Mouse (Mus musculus) liver (tissue): ENCODE data around the gene Zranb1.

Experiments used
- DNase-seq: peaks from one replicate; pipeline ENCODE4 v3.0.0-alpha.2; 2020; ENCODE audit warnings: mixed read lengths

The Zranb1 gene

DNA sequence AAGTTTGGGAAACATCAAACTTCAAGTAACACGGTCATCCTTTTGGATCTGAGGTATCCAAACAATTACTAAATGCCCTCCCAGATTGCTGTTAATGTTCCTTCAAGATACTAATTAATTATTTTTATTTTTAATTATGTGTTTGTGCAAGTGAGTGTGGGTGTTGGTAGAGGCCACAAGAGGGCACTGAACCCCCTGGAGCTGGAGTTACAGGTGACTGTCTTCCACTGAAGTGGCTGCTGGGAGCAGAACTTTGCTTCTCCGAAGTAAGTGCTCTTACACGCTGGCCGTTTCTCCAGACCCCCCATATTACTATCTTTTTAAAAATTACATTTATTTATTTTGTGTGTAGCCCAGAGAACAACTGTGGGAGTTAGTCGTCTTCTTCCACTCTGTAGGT lies 887 bp upstream of the Zranb1 start:
- DNase-seq, result peak; percentile 27

- DNase-seq, result peak; percentile 54
These were observed 814 bp downstream of the Zranb1 start for GRCm38 (mm10) chr7:132931560-132932351.

GRCm38 (mm10) chr7:132933331-132933730 lies 2.4 kb downstream of the Zranb1 start:
- no peak for DNase-seq

DNA sequence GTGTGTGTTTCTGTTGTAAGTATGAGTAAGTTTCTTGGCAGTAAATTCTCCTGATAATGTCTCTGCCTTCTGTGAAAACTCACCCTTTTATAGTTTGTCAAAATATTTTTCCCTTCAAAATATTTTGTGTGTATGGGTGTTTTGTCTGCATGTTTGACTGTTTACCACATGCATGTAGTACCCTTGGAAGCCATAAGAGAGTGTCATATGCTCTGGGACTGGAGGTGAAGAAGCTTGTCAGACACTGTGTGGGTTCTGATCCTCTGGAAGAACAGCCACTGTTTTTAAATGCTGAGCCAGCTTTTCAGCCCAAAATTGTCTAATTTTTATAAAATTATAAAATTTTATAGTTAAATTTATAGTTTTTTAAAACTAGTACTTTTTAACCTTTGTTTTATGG lies 3.8 kb downstream of the Zranb1 start:
- DNase-seq, result no peak

DNA sequence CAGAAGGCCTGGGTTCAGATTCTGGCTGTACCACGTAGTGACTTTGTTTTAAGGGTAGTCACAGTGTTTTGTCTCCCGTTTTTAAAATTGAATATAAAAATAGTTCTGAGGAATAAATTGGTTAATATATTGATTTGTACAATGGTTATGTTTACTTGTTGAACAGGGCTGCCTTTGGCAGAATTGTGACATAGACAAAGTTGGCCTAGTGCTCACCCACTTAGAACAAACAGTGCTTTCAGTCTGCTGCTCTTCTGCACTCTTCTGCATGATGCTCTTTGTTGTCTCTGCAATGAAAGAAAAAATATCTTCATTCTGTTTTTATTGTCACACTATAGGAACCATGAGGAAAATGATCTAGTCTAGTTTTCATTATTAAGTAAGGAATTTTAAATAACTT lies 8.2 kb downstream of the Zranb1 start:
- no peak for DNase-seq

- DNase-seq, result no peak
These were observed 9.6 kb downstream of the Zranb1 start for GRCm38 (mm10) chr7:132940569-132940968.

DNA sequence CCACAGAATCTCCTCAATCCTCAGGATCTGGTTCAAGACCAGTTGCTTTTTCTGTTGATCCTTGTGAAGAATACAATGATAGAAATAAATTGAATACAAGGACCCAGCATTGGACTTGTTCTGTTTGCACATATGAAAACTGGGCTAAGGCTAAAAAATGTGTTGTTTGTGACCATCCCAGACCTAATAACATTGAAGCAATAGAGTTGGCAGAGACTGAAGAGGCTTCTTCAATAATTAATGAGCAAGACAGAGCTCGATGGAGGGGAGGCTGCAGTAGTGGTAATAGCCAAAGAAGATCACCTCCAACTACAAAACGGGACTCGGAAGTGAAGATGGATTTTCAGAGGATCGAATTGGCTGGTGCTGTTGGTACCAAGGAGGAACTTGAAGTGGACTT lies 19.0 kb downstream of the Zranb1 start:
- DNase-seq, result no peak

GRCm38 (mm10) chr7:132950613-132951012 lies 19.7 kb downstream of the Zranb1 start:
- no peak for DNase-seq

DNA sequence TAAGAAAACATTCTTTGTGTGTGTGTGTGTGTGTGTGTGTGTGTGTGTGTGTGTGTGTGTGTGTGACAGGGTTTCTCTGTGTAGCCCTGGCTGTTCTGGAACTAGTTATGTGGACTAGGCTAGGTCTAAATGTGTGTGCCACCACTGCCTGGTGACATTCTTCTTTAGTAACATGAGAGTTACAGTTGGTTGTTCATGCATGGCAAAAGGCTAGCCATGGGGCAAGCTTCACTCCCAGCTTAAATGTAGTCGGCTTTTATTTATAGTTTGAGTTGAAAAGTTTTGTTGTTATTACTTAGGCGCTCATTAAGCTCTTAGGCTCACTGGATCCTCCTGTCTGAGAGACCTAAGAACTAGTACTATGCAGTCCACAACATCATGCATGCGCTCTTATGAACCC lies 33.5 kb downstream of the Zranb1 start:
- no peak for DNase-seq

DNA sequence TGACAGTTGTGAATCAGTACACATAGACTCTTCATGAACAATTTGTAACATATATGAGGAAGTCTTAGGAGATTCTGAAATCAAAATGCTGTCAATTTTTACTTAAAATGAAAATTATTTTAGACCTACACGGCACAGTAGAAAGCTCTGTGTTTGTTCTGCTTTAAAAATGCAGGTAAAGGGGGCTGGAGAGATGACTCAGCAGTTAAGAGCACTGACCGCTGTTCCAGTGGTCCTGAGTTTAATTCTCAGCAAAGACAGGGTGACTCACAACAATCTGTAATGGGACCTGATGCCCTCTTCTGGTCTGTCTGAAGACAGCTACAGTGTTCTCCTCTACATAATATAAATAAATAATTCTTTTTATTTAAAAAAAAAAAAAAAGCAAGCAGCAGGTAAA lies 34.8 kb downstream of the Zranb1 start:
- no peak for DNase-seq

- no peak for DNase-seq
These were observed 41.1 kb downstream of the Zranb1 start for GRCm38 (mm10) chr7:132972079-132972478.

DNA sequence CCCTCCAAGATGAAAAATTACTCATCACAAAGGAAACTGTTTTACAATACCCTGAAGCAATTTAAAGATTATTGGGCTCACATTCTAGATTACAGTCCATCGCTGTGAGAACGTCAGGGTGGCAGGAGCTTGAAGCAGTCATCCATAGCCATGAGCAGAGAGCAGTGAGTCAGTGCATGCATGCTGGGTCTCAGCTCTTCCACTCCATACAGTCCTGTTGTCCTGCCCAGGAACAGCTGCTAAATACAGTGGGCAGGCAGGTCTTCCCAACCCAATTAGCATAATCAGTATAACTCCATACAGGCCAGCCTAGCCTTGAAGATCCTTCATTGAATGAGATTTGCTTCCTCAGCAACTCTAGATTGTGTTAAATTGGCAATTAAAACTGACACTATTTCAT lies 45.1 kb downstream of the Zranb1 start:
- DNase-seq, result no peak

GRCm38 (mm10) chr7:132977981-132978380 lies 47.0 kb downstream of the Zranb1 start:
- DNase-seq, result no peak

- no peak for DNase-seq
These were observed 51.7 kb downstream of the Zranb1 start for GRCm38 (mm10) chr7:132982639-132983038.

DNA sequence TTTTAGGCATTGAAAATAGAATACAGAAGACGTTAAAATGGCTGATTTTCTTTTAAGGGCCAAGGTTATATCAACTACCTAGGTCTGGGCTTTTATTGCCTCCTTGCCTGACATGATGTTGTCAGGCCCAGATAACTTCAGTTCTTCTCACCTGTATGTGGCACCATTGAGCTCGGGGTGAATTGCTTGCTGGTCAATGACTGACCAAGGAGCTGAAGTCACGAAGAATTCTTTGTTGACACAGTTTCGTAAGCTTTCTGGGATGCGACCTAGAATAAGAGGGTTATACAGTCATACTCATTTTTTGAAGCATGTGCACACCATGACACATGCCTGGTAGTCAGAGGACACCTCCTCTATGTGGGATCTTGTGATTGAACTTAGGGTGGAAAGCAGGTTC lies 58.9 kb downstream of the Zranb1 start:
- DNase-seq, result no peak

DNA sequence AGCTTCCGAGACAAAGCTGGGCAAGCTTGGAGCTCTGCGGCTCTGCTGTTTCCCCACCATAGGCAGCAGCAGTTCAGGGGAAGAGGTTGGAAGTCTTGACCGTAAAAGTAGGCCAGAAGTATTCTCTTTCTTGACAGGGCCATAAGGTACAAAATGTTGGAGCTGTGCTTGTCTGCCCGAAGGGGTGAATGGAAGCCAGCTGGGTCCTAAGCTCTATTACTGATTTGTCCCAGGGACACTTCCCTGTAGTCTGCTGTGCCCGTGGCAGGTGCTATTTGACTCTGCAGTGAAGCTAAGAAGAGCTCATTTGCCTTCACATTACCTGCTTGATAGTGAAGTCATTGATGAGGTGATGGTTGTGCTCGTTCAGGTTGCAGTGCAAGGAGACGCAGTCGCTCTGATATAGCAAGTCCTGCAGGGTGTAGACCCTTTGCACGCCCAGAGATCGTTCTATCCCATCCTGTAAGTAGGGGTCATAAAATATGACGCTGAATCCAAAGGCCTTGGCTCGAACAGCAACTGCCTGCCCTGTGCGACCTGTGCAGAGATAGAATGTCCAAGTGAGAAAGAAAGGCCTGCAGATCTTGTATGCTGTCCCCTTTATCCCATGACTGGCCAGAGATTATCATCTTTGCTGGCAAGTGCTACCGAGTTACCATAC lies 60.4 kb downstream of the Zranb1 start:
- DNase-seq, result no peak

DNA sequence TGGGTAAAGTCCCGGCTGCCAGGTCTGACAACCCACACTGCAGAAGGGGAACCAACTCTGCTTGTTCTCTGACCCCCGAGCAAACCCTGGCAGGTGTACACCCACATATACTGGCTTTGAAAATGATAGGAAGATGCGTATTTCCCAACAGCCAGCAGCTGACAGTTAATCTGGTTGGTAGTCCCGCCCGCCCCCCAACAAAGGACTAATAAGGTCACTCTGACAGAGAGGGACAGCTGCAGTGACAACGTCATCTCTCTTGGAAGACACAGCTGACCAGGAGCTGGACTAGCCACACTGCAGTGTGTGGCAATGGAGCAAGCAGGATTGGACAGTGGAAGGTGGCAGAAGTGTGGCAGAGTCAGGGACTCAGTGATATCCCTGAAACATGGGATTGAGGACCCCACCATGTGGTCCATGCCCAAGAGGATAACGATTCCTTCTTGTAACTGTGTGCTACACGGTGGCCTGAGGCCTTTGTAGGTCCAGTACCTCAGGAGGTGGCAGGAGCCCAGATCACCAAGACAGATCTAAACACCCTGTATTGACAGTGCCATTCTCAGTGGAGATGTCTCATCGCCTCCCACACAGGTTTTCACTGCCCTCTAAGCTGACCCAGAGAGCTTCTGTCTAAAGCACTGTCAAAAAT lies 62.1 kb downstream of the Zranb1 start:
- no peak for DNase-seq

DNA sequence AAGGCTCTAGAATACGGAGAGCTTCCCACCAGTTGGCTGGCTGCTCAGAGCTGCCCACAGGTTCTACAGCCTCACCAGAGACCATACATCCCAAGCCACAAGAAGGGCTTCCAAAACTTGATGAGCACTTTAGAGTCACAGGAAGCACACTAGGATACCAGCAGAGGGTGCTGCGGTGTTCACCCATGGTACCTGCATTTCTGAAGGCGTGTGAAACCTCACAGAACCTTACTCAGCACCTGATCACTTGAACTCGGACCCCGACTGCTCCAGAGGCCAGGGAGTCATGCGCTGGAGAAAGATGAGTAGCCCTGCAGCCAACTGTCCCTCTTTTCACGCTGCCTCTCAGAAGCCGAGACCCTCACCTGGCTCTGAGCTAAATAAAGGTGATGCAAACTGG lies 63.2 kb downstream of the Zranb1 start:
- DNase-seq, result no peak

DNA sequence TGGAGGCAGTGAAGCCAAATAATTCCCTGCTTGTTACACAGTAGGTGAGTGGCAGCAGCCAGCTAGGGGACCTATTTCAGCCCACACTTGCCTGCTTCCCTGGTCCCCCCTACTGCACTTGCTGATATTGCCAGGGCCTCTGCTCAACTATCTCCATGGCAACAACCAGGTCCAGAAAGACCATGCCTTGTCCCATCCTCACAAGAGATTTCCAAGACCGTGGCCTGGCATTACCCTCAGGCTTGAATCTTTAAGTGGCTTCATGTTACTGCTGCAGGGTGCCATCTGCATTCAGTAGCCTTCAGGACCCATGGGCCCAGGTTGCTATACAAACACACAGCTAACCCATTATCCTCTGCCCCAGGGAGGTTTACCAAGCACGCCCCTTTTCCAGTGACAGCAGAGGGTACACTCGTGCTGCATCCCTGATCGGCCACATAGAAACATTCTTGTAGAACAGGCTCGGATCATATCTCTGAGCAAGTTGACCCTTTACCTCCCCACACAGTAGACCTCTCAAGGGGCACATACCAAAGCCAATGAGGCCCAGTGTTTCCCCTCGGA lies 63.8 kb downstream of the Zranb1 start:
- DNase-seq, result no peak

DNA sequence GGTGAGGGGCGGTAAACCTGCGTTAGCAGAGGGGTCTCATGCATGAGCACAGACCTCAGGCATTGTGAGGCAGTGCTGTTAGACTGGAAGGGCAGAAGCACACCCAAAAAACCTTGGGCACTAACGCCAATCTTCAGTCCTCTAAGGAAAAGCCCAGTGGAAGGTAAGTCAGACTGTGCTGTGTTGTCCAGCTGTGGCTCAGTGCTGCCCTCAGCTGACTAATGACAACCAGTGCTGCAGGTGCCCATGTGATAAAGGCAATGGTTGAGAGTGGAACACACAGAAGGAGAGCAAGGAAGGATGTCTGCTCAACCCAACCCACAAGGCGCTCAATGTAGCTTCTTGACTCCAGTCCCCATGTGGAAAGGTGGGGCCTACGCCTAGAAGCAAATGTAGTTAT lies 65.4 kb downstream of the Zranb1 start:
- peak; percentile 14 for DNase-seq

GRCm38 (mm10) chr7:132998639-132999038 lies 67.7 kb downstream of the Zranb1 start:
- DNase-seq, result no peak

GRCm38 (mm10) chr7:132999061-132999460 lies 68.1 kb downstream of the Zranb1 start:
- DNase-seq, result no peak

- no peak for DNase-seq
These were observed 70.4 kb downstream of the Zranb1 start for GRCm38 (mm10) chr7:133001388-133001787.

DNA sequence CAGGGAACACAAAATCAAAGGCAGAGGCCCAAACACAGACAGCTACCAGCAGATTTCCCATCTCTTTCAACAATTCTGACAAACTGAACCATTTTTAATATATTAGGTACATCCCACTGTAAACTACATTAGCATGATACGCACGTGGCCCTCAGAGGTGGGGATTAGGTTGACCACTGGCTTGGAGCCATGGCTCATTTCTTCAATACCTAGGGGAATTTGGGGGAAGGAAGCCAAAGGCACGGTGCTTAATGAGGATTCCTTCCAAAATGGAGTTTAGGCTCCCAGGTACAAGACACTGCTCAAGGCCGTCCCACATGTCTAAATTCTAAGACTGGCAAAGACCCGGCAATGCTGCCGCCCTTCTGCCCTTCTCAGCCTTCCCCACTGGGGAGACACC lies 71.3 kb downstream of the Zranb1 start:
- no peak for DNase-seq
